Mouse (Mus musculus) heart, adult 2 months (tissue): ENCODE data around the gene Acta2. TPM values are rescaled to one million over a fixed set of nuclear protein-coding genes. Genes with fewer than 3 reads are reported as not detected.

ENCODE experiments used
- DNase-seq, 2 experiments: peaks; one replicate each; pipeline ENCODE4 v3.0.0; 2021
- H3K27ac ChIP-seq: fragments of 200-600 bp; 2 replicates; pipeline ENCODE4 v1.8.1; 2022
- H3K27me3 ChIP-seq: fragments of 200-500 bp; 2 replicates; pipeline ENCODE4 v1.6.1; 2012; ENCODE audit warnings: mild to moderate bottlenecking, low read length, inconsistent platforms, mixed read lengths; ENCODE audit not compliant: control insufficient read depth, insufficient read depth
- H3K36me3 ChIP-seq: fragments of 200-500 bp; 2 replicates; pipeline ENCODE4 v1.6.1; 2012; ENCODE audit warnings: low read length, inconsistent platforms; ENCODE audit not compliant: control insufficient read depth, insufficient read depth
- H3K4me1 ChIP-seq: fragments of 200-500 bp; 2 replicates; pipeline ENCODE4 v1.6.1; 2011; ENCODE audit warnings: low read length; ENCODE audit not compliant: control insufficient read depth, insufficient read depth
- H3K4me3 ChIP-seq: fragments of 200-600 bp; 2 replicates; pipeline ENCODE4 v1.8.1; 2022
- H3K79me2 ChIP-seq: fragments of 200-500 bp; replicated peaks from 2 replicates; pipeline ENCODE4 v1.6.1; 2012; ENCODE audit warnings: mild to moderate bottlenecking, inconsistent platforms, low read length, moderate library complexity, mixed read lengths; ENCODE audit not compliant: control insufficient read depth, insufficient read depth
- H3K9ac ChIP-seq: fragments of 200-500 bp; 2 replicates; pipeline ENCODE4 v1.6.1; 2012; ENCODE audit warnings: low read depth, mild to moderate bottlenecking, control low read depth, inconsistent platforms, low read length, mixed read lengths
- CTCF ChIP-seq: fragments of 200-600 bp; IDR thresholded peaks from 2 replicates; pipeline ENCODE4 v1.8.1; 2022; ENCODE audit warnings: antibody characterized with exemption, mild to moderate bottlenecking, moderate library complexity
- EP300 ChIP-seq: fragments of 200-500 bp; IDR thresholded peaks from 2 replicates; pipeline ENCODE4 v1.6.1; 2011; ENCODE audit warnings: low read depth, low read length, control low read depth; ENCODE audit not compliant: insufficient read depth
- POLR2A ChIP-seq: fragments of 200-500 bp; IDR thresholded peaks from 2 replicates; pipeline ENCODE4 v1.6.1; 2011; ENCODE audit warnings: mild to moderate bottlenecking, low read depth, low read length, control low read depth; ENCODE audit not compliant: insufficient read depth
- WGBS: fragments of 180-500 bp; shearing (Covaris S2); methylation state at CpG from one replicate; pipeline ENCODE4 v1.1.7; 2018; 5-methylcytosine and 5-hydroxymethylcytosine counted together
- intact Hi-C: fragments of 180-260 bp; cut with DNase I; formaldehyde crosslinking; loops from one replicate; pipeline ENCODE4 v1.15.1; 2025
- polyA plus RNA-seq: library from polyadenylated mRNA; depleted of rRNA; stranded (reverse); fragments of >200 nt; gene quantifications from 2 replicates; pipeline ENCODE4 v1.2.3, GENCODE M21; 2012
- total RNA-seq, 2 experiments: library from RNA; stranded (reverse); gene quantifications; 2 replicates each; pipeline ENCODE4 v1.2.3; 2021

Acta2 gene
- total and polyA plus RNA-seq, 3 experiments = 134 to 517 (median 152) TPM

- TF ChIP-seq CTCF (no peak), EP300 (no peak), POLR2A (no peak)
- Histone ChIP-seq H3K79me2 (no peaks in the 10 kb centered on the region), H3K4me1 (peaks cover 6% of the 10 kb centered on the region), H3K4me3 (no peak overlapping the region), H3K36me3 (no peaks in the 10 kb centered on the region), H3K27ac (no peak overlapping the region), H3K27me3 (no peaks in the 10 kb centered on the region), H3K9ac (no peak overlapping the region)
- intact Hi-C loops = no loop called here
- no peak for DNase-seq
- 19% methylated on average over 1 of the region's 1 CpGs for WGBS
Measured at GRCm38 (mm10) chr19:34268991-34269390, 13.6 kb upstream of the Acta2 start.

- Histone ChIP-seq H3K4me3 (no peak overlapping the region), H3K27ac (peak overlapping the region; percentile 66), H3K79me2 (no peaks in the 10 kb centered on the region), H3K9ac (no peak overlapping the region), H3K4me1 (peaks cover 9% of the 10 kb centered on the region), H3K27me3 (no peaks in the 10 kb centered on the region), H3K36me3 (no peaks in the 10 kb centered on the region)
- no peak for TF ChIP-seq CTCF
- TF ChIP-seq EP300 = no peak
- no peak for TF ChIP-seq POLR2A
- WGBS = 25% methylated on average over 5 of the region's 5 CpGs
- intact Hi-C loops = no loop called here
- peak; percentile 49 to 52 for DNase-seq
Measured at GRCm38 (mm10) chr19:34265604-34266193, 10.3 kb upstream of the Acta2 start.

GRCm38 (mm10) chr19:34262273-34262974, 7.0 kb upstream of the Acta2 start:
- peaks cover 9% of the 10 kb centered on the region for H3K4me1 ChIP-seq
- 77% methylated on average over 2 of the region's 2 CpGs for WGBS
- no peaks in the 10 kb centered on the region for H3K79me2 ChIP-seq
- no peaks in the 10 kb centered on the region for H3K36me3 ChIP-seq
- peak overlapping the region; percentile 51 for H3K27ac ChIP-seq
- H3K9ac ChIP-seq = no peak overlapping the region
- intact Hi-C loops = no loop called here
- no peak overlapping the region for H3K4me3 ChIP-seq
- H3K27me3 ChIP-seq = no peaks in the 10 kb centered on the region
- no peak for DNase-seq
- TF ChIP-seq POLR2A (no peak), EP300 (no peak), CTCF (no peak)

GRCm38 (mm10) chr19:34256936-34257335, 1.5 kb upstream of the Acta2 start:
- Histone ChIP-seq H3K9ac (no peak overlapping the region), H3K79me2 (no peaks in the 10 kb centered on the region), H3K36me3 (no peaks in the 10 kb centered on the region), H3K27ac (no peak overlapping the region), H3K27me3 (no peaks in the 10 kb centered on the region), H3K4me1 (no peaks in the 10 kb centered on the region), H3K4me3 (no peak overlapping the region)
- no peak for TF ChIP-seq CTCF
- TF ChIP-seq POLR2A = no peak
- no peak for TF ChIP-seq EP300
- 42% methylated on average over 2 of the region's 2 CpGs for WGBS
- intact Hi-C loops = no loop called here
- no peak for DNase-seq

GRCm38 (mm10) chr19:34256149-34256548, 759 bp upstream of the Acta2 start:
- Histone ChIP-seq H3K79me2 (no peaks in the 10 kb centered on the region), H3K4me1 (no peaks in the 10 kb centered on the region), H3K27me3 (no peaks in the 10 kb centered on the region), H3K4me3 (no peak overlapping the region), H3K27ac (no peak overlapping the region), H3K9ac (no peak overlapping the region), H3K36me3 (no peaks in the 10 kb centered on the region; the same call in 1 of the 2 replicates)
- TF ChIP-seq EP300 (no peak), CTCF (no peak), POLR2A (no peak)
- WGBS = 82% methylated on average over 5 of the region's 5 CpGs
- no peak for DNase-seq
- intact Hi-C loops = no loop called here
